Mouse (Mus musculus) hematopoietic stem cell, adult 5-6 weeks (primary cell): ENCODE measurements around the gene Serpinf2. TPM values are rescaled to one million over a fixed set of nuclear protein-coding genes. Genes with fewer than 3 reads are reported as not detected.

Source experiments
- ATAC-seq, 2 experiments: fragments of 125-278 bp in 1 of 2; replicated peaks in 1 of 2; 2 replicates each; pipeline ENCODE4 v1.8.0; 2016 to 2017; ENCODE audit warnings: inconsistent platforms in 2 of 2, mild to moderate bottlenecking in 2 of 2, moderate number of reproducible peaks in 2 of 2, low read depth in 1 of 2, moderate TSS enrichment in 1 of 2; ENCODE audit not compliant: low FRiP score in 2 of 2, poor library complexity in 2 of 2, severe bottlenecking in 2 of 2, insufficient read depth in 1 of 2, low TSS enrichment in 1 of 2
- total RNA-seq: library from RNA; stranded (forward); fragments of 172-1452, 232-1000 nt; gene quantifications from 2 replicates; pipeline ENCODE4 v1.2.3, GENCODE M21; 2017

Gene Serpinf2
- not detected in 2 replicates for total RNA-seq

DNA sequence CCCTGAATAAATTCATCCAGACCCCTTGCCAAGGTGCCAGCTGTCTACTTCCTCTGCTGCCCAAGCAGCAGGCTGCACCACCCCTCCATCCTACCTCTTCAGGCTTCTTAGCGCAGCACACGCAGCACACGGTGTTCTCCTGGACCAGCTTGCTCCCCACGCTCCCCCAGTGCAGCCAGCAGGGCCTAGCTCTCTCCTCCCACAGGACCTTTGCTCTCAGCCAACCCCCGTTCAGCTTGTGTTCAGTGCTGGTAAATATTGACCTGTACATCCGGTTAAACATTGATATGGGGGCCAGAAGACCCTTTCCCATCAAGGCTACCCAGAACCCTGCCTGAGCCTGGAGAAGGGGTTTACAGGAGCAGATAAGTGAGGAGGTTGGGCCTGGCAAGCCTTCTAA, at the start of gene Serpinf2:
Gene Serpinf2, minus strand, starts transcription at position 229 of the 400 bp plus-strand sequence.
- no peak for ATAC-seq

DNA sequence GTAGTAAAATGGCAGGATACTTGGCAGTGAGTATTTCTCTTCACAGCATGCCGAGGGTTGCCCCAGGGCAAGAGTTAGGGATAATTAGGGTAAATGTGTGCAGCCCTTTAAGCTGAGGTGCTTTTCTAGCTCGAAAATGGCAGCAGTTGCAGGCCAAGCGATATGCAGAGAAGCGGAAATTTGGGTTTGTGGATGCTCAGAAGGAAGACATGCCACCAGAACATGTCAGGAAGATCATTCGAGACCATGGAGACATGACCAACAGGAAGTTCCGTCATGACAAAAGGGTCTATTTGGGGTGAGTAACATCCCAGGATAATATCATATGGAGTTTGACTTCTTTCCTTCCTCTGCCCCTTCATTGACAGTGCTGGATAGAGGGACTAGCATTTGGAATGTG, 48.1 kb upstream of the Serpinf2 start:
- ATAC-seq, result no peak

DNA sequence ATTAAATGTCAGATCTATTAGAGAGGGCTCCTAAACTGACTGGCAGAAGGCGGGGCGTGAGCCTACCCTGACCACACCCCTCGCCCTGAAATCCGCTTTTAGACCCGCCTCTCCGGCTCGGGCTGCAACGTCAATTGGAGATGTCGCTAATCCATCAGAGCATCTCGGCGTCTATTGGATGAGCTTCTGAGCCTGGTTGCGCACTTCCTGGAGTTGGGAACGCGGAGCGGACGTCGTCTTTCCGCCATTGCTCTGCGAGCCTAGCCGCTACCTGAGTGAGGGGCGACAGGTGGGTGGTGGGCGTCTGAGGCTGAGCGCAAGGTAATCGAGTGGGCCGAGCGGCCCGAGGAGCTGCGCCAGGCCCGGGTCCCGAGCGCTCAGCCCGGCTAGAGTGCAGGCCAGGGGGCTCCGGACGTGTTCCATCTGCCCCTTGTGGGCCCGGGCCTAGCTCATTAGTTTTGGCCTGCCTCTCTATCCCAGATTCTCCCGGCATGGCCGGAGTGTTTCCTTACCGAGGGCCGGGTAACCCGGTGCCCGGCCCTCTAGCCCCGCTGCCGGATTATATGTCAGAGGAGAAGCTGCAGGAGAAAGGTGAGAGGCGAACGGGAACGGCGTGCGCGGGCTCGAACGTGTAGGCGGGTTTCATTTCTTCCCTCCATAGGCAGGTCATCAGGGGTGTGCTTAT, 47.4 kb upstream of the Serpinf2 start, which contains the start of gene Prpf8:
Gene Prpf8, plus strand, starts transcription at position 216 of the 685 bp plus-strand sequence.
- ATAC-seq, result peak; percentile 99 to 100

DNA sequence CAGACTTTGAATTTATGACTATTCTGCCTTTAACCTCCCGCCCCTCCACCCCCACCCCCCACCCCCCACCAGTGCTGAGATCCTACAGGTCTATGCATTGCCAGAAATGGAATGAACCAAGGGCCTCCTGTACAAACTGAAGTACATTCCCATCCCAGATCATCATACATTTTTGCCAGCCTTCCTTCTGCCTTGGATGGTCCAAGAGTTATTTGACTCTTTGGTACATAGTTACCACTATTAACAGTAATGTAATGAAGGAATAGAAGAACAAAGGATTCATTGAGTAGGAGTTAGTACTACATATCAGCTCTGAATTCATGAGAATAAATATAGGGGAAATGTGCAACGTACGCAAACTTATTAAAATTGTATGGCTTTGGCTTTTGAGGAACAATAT, 46.8 kb upstream of the Serpinf2 start:
- ATAC-seq, result no peak

DNA sequence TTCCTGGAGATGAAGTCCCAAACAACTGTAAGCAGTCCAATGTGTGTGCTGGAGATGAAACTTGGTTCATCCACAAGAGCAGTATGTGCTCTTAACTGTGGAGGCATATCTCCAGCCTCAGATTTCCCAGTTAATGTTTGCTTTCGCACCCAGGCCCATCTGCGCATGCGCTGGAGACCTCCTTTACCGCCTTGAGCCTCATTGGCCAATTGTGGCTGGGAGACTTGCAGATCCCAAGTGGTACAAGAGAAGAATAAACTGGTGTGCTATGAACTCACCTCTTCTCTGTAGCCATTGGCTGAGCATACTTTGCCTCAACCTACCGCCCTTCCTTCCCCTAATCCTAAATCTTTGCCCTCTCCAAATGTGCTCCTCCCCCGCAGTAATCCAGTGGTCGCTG, 34.0 kb upstream of the Serpinf2 start:
- no peak for ATAC-seq

DNA sequence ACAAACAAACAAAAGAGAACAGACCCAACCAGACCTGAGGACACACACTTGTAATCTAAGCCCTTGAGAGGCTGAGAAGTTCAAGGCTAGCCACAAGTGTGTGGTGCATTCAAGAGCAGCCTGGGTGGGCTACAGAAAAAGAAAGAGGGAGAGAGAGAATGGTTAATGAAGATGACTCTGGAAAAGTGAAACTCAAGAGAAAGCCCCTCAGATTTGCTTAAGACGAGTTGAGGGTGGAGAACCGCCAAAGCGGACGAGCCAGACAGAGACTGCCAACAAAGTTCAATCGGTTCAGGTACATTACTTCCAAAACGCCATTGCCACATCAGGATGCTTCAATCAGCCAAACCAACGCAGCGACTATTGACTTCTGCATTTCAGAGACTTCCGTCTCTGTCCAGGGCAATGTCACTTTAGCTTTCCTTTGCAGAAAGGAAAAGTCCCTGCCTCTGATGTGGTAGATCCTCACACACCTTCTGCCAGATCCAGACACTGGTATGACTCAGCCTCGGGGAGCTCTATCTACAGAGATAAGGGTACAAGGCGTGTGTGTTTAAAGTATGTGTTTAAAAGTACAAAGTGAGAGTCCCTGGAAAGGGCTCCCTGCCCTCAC, 33.2 kb upstream of the Serpinf2 start:
- 0 out of 4 replicates have a peak, but pooled peaks of 1 of the 2 experiments have one; percentile 13 for ATAC-seq

DNA sequence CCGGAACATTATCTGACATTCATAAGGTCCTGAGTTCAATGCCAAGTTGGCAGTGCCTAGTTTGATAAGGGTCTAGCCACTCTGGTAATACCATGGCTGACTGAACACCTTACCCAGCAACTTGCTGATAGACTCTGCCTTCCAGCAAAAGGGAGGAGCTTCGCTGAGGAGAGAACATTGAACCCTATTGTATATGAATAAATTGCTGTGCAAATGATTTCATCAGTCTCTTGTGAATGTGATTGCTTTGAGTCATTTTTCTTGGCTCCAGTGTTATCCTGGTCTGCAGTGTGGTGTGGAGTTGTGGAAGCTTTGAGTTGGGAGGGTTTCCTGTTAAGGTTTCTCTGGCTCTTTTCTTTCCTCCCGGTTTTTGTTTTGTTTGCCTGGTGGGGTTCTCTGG, 31.3 kb upstream of the Serpinf2 start:
- no peak for ATAC-seq

DNA sequence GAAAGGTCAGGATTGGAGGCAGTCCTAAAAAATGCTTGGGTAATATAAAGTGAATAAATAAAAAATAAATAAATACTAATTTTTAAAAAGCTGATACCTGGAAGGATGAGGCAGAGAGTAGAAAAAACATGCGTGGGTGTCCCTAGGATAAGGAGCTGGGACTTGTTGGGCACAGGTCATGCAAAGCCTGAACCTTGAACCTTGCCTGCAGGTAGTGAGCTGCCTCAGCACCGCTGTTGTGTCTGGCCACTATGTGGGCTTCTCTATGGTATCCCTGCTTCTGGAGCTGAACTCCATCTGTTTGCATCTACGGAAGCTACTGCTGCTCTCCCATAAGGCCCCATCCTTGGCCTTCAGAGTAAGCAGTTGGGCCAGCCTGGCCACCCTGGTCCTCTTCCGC, 29.9 kb upstream of the Serpinf2 start:
- ATAC-seq, result no peak

DNA sequence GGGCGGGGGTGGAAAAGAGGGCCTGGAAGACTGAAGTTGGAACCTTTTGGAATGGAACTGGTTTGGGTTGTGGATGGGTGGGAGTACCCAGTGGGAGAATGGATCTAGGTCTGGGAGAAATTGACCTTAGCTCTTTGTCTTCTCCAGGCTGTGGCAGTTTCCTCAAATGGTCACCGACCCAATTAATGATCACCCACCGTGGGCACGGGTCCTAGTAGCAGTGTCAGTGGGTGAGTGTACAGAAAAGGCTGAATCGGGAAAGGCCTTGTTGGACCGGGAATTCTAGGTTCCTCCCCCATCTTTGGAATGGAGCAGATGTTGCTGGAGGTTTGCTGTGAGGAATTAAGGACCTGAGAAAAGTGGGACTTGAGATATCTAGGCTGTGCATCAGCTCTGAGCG, 29.0 kb upstream of the Serpinf2 start:
- no peak for ATAC-seq

DNA sequence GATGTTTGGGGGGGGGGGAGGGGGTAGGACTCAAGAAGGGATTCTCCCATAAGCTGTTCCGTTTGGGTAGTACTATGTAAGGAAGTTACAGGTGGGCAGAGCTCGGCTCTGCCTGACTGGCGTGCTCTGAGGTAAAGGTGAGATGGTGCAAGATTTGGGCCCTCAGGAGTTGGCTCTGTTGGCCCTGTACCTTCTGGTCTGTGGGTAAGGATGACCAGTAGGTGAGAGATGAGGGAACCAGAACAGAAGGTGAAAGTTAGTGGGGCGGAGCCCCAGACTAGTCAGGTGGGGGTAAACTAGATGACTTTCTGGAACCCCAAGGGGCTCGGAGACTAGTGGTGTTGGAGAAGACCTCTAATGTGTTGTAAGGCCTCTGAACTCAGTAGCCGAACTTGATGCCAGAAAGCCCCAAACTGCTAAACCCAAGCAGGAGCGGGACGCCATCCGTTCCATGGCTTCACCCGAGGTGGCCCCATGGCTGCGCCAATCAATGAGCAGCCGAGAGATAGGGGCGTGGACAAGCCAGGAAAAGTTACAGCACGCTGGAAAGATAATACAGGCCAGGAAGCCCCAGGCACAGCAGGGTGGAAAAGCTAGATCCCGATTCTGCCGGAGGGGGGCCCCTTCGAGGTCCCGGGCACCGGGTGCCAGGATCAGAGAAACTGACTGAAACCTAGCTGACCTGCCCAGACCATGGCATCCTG, 28.3 kb upstream of the Serpinf2 start:
- peak; percentile 61 to 80; a peak in 3 of 4 replicates for ATAC-seq

DNA sequence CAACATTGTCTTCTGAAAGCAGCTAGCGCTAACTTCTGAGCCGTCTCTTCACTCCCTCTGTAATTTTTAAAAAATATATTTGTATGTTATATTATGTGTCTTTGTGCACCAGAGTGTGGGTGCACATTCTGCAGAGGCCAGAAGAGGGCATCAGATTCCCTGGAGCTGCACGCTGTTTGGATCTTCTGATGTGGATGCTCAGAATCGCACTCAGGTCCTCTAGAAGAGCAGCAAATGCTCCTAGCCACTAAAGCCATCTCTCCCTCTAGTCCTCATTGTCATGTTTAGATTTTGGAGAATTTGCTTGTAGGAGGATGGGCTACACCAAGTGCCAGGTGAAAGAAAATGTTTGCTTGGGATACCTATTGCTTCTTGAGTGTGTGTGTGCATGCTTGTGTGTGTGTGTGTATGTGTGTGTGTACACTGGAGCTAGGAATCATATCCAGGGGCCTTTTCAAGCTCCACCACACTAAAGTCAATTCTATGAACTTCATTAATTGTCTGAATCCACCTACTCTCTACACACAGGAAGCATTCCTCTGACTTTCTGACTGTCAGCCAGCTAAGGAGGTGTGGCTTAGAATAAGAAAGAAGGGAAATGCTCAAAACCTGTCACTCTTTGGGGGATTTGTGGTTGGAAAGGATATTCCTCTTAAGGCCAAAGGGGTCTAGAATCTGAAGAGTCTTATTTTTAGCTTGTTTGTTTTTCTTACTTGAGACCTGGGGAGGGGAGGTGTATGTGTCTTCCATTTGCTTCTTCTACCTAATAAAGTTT, 27.5 kb upstream of the Serpinf2 start:
- no peak for ATAC-seq

DNA sequence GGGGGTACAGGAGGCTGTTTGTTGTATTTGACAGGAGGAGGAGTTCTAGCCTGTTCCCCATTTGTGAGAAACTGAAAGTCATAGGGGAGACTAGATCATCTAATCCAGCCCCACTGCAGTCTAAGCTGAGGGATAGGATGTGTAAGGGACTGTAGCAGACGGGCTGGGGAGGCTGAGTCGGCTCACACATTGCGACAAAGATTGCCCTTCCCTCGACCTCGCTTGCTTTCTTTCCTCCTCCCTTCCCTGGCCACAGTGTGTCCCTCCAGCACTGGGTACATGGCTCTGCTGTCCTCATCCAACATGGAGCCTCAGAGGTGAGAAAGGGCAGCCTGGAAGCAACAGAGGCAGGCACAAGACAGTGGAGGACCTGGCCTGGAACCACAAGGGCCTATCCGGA, 25.7 kb upstream of the Serpinf2 start:
- ATAC-seq, result no peak

DNA sequence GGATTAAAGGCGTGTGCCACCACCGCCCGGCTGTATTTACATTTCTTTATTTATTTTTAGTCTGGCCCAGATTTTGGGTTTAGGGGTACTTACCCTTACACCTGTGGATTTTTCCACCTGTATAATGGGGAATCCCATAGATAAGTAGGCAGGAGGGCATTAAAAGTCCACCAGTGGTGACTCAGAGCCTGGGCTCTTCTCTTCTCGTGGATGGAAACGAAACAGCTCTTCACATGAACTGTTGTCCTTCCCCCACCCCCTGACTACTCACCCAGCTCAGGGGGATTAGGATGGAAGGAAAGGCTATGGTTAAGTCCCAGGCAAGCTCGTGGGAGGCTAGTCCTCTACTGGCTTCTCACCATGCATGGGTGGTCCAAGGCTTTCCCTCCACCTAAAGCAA, 25.0 kb upstream of the Serpinf2 start:
- no peak for ATAC-seq

DNA sequence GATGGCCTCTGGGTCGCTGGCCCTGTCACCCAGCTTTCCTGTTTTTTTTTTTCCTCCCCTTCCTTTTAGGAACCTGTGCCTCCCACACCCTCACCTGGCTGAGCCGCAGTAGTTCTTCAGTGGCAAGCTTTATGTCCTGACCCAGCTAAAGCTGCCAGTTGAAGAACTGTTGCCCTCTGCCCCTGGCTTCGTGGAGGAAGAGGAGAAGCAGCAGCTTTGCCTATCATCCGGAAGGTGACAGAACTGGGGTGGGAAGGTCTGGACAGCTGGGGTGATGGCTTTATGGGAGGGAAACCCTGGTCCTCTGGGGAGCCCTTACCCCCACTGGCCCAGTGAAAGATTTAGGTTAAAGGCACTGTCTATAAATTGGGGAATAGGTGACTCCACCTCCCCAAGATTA, 24.2 kb upstream of the Serpinf2 start:
- no peak for ATAC-seq

DNA sequence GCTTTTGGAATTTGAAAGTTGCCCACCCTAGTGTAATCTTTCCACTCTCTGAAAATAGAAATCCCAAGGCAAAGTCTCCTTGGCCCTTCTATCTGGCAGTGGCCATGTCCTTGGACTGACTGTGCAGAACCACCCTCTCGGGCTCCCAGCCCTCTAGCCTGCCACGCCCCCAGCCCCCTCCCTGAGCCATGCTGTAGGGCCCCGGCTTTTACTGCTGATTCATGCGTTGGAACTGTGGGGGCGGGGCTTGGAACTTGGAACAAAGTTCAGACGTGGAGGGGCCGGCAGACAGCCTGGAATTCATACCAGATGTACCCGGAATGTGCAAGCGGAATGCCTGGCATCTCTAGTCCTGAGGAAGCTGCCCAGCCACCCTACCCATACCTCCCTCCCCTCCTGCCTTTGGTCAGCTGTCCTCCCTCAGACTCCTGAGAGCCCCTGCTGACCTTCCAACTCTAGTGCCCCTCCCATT, 23.5 kb upstream of the Serpinf2 start:
- ATAC-seq, result no peak

DNA sequence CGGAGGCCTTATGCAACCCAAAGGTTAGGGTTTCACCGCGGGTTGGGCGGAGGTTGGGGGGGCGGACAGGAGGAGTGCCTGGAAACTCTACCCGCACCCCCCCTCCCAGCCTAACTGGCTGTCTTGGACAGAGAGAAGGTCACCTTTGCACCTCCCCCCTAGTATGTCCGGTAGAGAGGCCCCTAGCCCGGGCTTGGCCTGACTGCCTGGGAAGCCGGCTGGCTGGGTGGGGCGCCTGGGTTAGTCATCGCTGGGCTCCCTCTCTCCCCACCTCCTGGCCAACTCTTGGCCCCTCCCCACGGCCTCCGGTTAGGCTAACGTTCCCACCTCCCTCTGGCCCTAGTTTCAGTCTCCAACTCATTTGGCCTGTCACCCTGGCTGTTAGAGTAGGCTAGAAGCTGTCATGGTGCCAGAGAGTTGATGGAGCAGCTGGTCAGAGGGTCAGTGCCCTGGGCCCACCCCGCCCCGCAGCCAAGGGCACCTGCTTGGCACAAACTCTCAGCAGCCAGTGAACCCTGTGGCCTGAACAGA, 22.9 kb upstream of the Serpinf2 start:
- ATAC-seq, result no peak

DNA sequence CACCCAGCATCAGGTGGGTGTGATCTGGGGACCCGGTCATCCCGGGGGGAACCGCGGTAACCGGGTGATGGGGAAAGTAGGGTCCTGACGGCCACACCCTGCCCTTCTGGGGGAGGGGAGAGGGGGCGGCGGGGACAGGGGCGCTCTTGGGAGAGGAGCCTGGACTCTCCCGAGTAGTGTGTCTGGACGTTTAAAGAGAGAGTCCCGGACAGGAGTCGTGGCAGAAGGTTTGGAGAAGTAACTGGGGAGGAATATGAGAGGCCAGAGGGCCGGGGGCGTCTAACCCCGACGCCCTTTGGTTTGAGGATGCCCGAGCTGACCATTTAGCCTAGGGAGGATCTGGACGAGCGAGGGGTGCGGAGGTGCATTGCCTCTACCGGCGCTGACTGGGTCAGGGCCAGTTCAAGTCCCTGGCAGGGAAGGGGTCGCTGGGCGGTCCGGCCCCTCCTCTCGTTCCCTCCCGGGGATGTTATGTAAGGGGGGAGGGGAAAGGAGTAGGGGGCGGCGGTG, 22.4 kb upstream of the Serpinf2 start:
- ATAC-seq, result no peak
